Mouse (Mus musculus): ENCODE results near the gene Dexi. TPM values are rescaled to one million over a fixed set of nuclear protein-coding genes. Genes with fewer than 3 reads are reported as not detected.

Gene Dexi
- polyA plus RNA-seq, 1 experiment from 2014 or later, result 1.7 TPM

DNA sequence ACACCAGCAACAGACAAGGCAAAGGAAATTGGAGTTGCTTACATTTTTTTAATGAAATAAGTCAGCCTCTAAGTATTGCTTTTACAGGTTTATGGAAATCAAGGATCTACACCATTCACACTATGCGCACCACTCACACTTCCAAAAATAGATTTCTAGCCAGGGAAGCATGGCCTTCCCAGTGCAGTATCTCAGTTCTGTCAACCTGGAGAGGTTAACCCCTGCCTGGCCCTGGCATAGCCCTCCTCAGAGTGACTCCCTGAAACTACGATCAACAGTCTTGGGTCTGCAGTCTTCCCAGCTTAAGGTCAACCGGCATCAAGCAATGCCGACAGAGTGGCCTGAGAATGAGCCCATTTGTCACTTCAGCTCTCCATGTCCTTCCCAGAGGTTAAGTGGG, 12.7 kb downstream of the Dexi start:
- H3K9me3 ChIP-seq (replicated peaks; ENCODE audit: control insufficient read depth, low read length), result no peaks in the 10 kb centered on the region
- H3K4me3 ChIP-seq (ENCODE audit: low read depth, low read length), result no peak overlapping the region
- no peak overlapping the region for H3K27ac ChIP-seq (ENCODE audit: low read length)
- no peak overlapping the region for H3K9ac ChIP-seq (ENCODE audit: low read depth, low read length)
- no peaks in the 10 kb centered on the region for H3K27me3 ChIP-seq (ENCODE audit: control insufficient read depth, insufficient read depth, low read depth, low read length)
- 88% methylated on average over 4 of the region's 4 CpGs for WGBS (ENCODE audit: insufficient replicate concordance)
- no peak for ATAC-seq (ENCODE audit: low read depth)
- no peaks in the 10 kb centered on the region; the same call in 1 of the 2 replicates for H3K4me1 ChIP-seq (ENCODE audit: control insufficient read depth, low read depth, low read length)
- no peaks in the 10 kb centered on the region for H3K36me3 ChIP-seq (ENCODE audit: control insufficient read depth, insufficient read depth)
- H3K4me2 ChIP-seq (ENCODE audit: low read depth, low read length), result no peak overlapping the region

DNA sequence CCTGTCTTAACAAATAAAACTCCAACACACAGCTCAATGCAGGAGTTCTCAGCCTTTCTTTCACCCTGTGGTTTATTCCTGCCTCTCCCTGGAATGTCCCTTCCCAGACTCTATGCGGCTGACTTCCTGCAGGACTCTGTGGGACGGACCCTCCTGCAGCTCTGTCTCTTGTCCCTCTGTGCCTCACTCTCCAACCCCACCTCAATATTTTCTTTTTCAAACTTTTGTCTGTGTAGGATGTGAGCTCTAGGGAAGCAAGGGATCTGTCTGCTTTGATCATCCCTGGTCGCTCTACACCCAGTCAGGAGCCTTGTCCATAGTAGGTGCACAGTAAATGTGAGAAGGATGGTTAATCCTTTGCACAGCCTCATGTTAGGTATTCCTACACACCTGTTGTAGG, 14.5 kb downstream of the Dexi start:
- Histone ChIP-seq H3K27me3 (ENCODE audit: control insufficient read depth, insufficient read depth, low read depth, low read length) (no peaks in the 10 kb centered on the region), H3K4me1 (ENCODE audit: control insufficient read depth, low read depth, low read length) (no peaks in the 10 kb centered on the region; the same call in 1 of the 2 replicates), H3K36me3 (ENCODE audit: control insufficient read depth, insufficient read depth) (no peaks in the 10 kb centered on the region), H3K4me3 (ENCODE audit: low read depth, low read length) (no peak overlapping the region), H3K9me3 (replicated peaks; ENCODE audit: control insufficient read depth, low read length) (no peaks in the 10 kb centered on the region), H3K9ac (ENCODE audit: low read depth, low read length) (no peak overlapping the region), H3K27ac (ENCODE audit: low read length) (no peak overlapping the region), H3K4me2 (ENCODE audit: low read depth, low read length) (no peak overlapping the region)
- ATAC-seq (ENCODE audit: low read depth), result no peak
- WGBS (ENCODE audit: insufficient replicate concordance), result 64% methylated on average over 3 of the region's 3 CpGs

- no peaks in the 10 kb centered on the region for H3K36me3 ChIP-seq (ENCODE audit: control insufficient read depth, insufficient read depth)
- no peak overlapping the region for H3K9ac ChIP-seq (ENCODE audit: low read depth, low read length)
- ATAC-seq (ENCODE audit: low read depth), result no peak
- H3K4me2 ChIP-seq (ENCODE audit: low read depth, low read length), result no peak overlapping the region
- H3K9me3 ChIP-seq (replicated peaks; ENCODE audit: control insufficient read depth, low read length), result no peaks in the 10 kb centered on the region
- H3K4me1 ChIP-seq (ENCODE audit: control insufficient read depth, low read depth, low read length), result no peaks in the 10 kb centered on the region; the same call in 1 of the 2 replicates
- H3K27me3 ChIP-seq (ENCODE audit: control insufficient read depth, insufficient read depth, low read depth, low read length), result no peaks in the 10 kb centered on the region
- no peak overlapping the region for H3K4me3 ChIP-seq (ENCODE audit: low read depth, low read length)
- WGBS (ENCODE audit: insufficient replicate concordance), result 63% methylated on average over 6 of the region's 6 CpGs
- H3K27ac ChIP-seq (ENCODE audit: low read length), result no peak overlapping the region
These were observed 15.7 kb downstream of the Dexi start for GRCm38 (mm10) chr16:10527046-10527644.

DNA sequence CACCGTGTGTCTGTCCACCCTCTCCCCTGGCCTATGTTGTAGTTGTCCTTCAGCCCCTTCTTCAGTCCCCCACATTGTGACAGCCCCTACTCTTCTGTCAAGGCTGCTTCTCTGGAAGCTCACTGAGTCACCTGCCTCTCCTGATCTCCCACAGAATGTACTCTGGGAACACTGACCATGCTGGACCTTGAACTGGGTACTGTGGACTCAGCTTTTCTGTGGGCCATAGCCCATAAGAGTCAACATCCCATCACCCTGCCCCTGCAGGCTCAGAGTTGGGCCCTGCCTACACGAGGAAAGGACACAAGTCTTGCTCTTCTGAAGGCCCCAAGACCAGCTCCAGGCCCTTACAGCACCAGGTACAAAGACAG, 17.3 kb downstream of the Dexi start:
- Histone ChIP-seq H3K4me2 (ENCODE audit: low read depth, low read length) (no peak overlapping the region), H3K36me3 (ENCODE audit: control insufficient read depth, insufficient read depth) (no peaks in the 10 kb centered on the region), H3K27ac (ENCODE audit: low read length) (no peak overlapping the region), H3K9ac (ENCODE audit: low read depth, low read length) (no peak overlapping the region), H3K4me1 (ENCODE audit: control insufficient read depth, low read depth, low read length) (no peaks in the 10 kb centered on the region; the same call in 1 of the 2 replicates), H3K4me3 (ENCODE audit: low read depth, low read length) (no peak overlapping the region), H3K9me3 (replicated peaks; ENCODE audit: control insufficient read depth, low read length) (no peaks in the 10 kb centered on the region), H3K27me3 (ENCODE audit: control insufficient read depth, insufficient read depth, low read depth, low read length) (no peaks in the 10 kb centered on the region)
- WGBS (ENCODE audit: insufficient replicate concordance), result 32% methylated on average over 2 of the region's 2 CpGs
- ATAC-seq (ENCODE audit: low read depth), result peak; percentile 66

GRCm38 (mm10) chr16:10524866-10525609, 17.8 kb downstream of the Dexi start:
- no peak overlapping the region for H3K9ac ChIP-seq (ENCODE audit: low read depth, low read length)

GRCm38 (mm10) chr16:10523650-10524049, 19.2 kb downstream of the Dexi start:
- no peaks in the 10 kb centered on the region for H3K36me3 ChIP-seq (ENCODE audit: control insufficient read depth, insufficient read depth)
- no peak overlapping the region for H3K27ac ChIP-seq (ENCODE audit: low read length)
- ATAC-seq (ENCODE audit: low read depth), result no peak
- H3K4me1 ChIP-seq (ENCODE audit: control insufficient read depth, low read depth, low read length), result no peaks in the 10 kb centered on the region; the same call in 1 of the 2 replicates
- WGBS (ENCODE audit: insufficient replicate concordance), result 78% methylated on average over 8 of the region's 8 CpGs
- no peak overlapping the region for H3K4me2 ChIP-seq (ENCODE audit: low read depth, low read length)
- no peak overlapping the region for H3K9ac ChIP-seq (ENCODE audit: low read depth, low read length)
- no peak overlapping the region for H3K4me3 ChIP-seq (ENCODE audit: low read depth, low read length)
- H3K9me3 ChIP-seq (replicated peaks; ENCODE audit: control insufficient read depth, low read length), result no peaks in the 10 kb centered on the region
- no peaks in the 10 kb centered on the region for H3K27me3 ChIP-seq (ENCODE audit: control insufficient read depth, insufficient read depth, low read depth, low read length)

More at GRCm38 (mm10) chr16:10524866-10525609, 17.8 kb downstream of the Dexi start:
- Histone ChIP-seq H3K27ac (ENCODE audit: low read length) (no peak overlapping the region), H3K36me3 (ENCODE audit: control insufficient read depth, insufficient read depth) (no peaks in the 10 kb centered on the region), H3K4me1 (ENCODE audit: control insufficient read depth, low read depth, low read length) (no peaks in the 10 kb centered on the region; the same call in 1 of the 2 replicates), H3K27me3 (ENCODE audit: control insufficient read depth, insufficient read depth, low read depth, low read length) (no peaks in the 10 kb centered on the region), H3K4me3 (ENCODE audit: low read depth, low read length) (no peak overlapping the region), H3K4me2 (ENCODE audit: low read depth, low read length) (no peak overlapping the region), H3K9me3 (replicated peaks; ENCODE audit: control insufficient read depth, low read length) (no peaks in the 10 kb centered on the region)
- ATAC-seq (ENCODE audit: low read depth), result no peak
- 27% methylated on average over 4 of the region's 4 CpGs for WGBS (ENCODE audit: insufficient replicate concordance)

- Histone ChIP-seq H3K36me3 (ENCODE audit: control insufficient read depth, insufficient read depth) (no peaks in the 10 kb centered on the region), H3K4me1 (ENCODE audit: control insufficient read depth, low read depth, low read length) (no peaks in the 10 kb centered on the region; the same call in 1 of the 2 replicates), H3K9me3 (replicated peaks; ENCODE audit: control insufficient read depth, low read length) (no peaks in the 10 kb centered on the region), H3K4me2 (ENCODE audit: low read depth, low read length) (no peak overlapping the region), H3K9ac (ENCODE audit: low read depth, low read length) (no peak overlapping the region), H3K27ac (ENCODE audit: low read length) (no peak overlapping the region), H3K27me3 (ENCODE audit: control insufficient read depth, insufficient read depth, low read depth, low read length) (no peaks in the 10 kb centered on the region), H3K4me3 (ENCODE audit: low read depth, low read length) (no peak overlapping the region)
- no peak for ATAC-seq (ENCODE audit: low read depth)
- WGBS (ENCODE audit: insufficient replicate concordance), result 58% methylated on average over 1 of the region's 1 CpGs
These were observed 20.0 kb downstream of the Dexi start for GRCm38 (mm10) chr16:10522811-10523210.

GRCm38 (mm10) chr16:10520908-10521614, 21.8 kb downstream of the Dexi start:
- WGBS (ENCODE audit: insufficient replicate concordance), result 33% methylated on average over 2 of the region's 2 CpGs
- Histone ChIP-seq H3K9me3 (replicated peaks; ENCODE audit: control insufficient read depth, low read length) (no peaks in the 10 kb centered on the region), H3K27ac (ENCODE audit: low read length) (no peak overlapping the region), H3K36me3 (ENCODE audit: control insufficient read depth, insufficient read depth) (no peaks in the 10 kb centered on the region), H3K4me2 (ENCODE audit: low read depth, low read length) (no peak overlapping the region), H3K9ac (ENCODE audit: low read depth, low read length) (no peak overlapping the region), H3K4me3 (ENCODE audit: low read depth, low read length) (no peak overlapping the region), H3K4me1 (ENCODE audit: control insufficient read depth, low read depth, low read length) (no peaks in the 10 kb centered on the region; the same call in 1 of the 2 replicates), H3K27me3 (ENCODE audit: control insufficient read depth, insufficient read depth, low read depth, low read length) (no peaks in the 10 kb centered on the region)
- no peak; the same call in 1 of the 2 replicates for ATAC-seq (ENCODE audit: low read depth)

- H3K4me2 ChIP-seq (ENCODE audit: low read depth, low read length), result no peak overlapping the region
- no peaks in the 10 kb centered on the region for H3K4me1 ChIP-seq (ENCODE audit: control insufficient read depth, low read depth, low read length)
- no peak overlapping the region for H3K9ac ChIP-seq (ENCODE audit: low read depth, low read length)
- no peaks in the 10 kb centered on the region for H3K27me3 ChIP-seq (ENCODE audit: control insufficient read depth, insufficient read depth, low read depth, low read length)
- no peaks in the 10 kb centered on the region for H3K9me3 ChIP-seq (replicated peaks; ENCODE audit: control insufficient read depth, low read length)
- no peak overlapping the region for H3K4me3 ChIP-seq (ENCODE audit: low read depth, low read length)
- no peak for ATAC-seq (ENCODE audit: low read depth)
- 41% methylated on average over 5 of the region's 5 CpGs for WGBS (ENCODE audit: insufficient replicate concordance)
- no peaks in the 10 kb centered on the region for H3K36me3 ChIP-seq (ENCODE audit: control insufficient read depth, insufficient read depth)
- H3K27ac ChIP-seq (ENCODE audit: low read length), result no peak overlapping the region
These were observed 24.8 kb downstream of the Dexi start for GRCm38 (mm10) chr16:10518030-10518429.
